7 mouse cellular contexts compared by ENCODE assay signal in the genomic region with DNA sequence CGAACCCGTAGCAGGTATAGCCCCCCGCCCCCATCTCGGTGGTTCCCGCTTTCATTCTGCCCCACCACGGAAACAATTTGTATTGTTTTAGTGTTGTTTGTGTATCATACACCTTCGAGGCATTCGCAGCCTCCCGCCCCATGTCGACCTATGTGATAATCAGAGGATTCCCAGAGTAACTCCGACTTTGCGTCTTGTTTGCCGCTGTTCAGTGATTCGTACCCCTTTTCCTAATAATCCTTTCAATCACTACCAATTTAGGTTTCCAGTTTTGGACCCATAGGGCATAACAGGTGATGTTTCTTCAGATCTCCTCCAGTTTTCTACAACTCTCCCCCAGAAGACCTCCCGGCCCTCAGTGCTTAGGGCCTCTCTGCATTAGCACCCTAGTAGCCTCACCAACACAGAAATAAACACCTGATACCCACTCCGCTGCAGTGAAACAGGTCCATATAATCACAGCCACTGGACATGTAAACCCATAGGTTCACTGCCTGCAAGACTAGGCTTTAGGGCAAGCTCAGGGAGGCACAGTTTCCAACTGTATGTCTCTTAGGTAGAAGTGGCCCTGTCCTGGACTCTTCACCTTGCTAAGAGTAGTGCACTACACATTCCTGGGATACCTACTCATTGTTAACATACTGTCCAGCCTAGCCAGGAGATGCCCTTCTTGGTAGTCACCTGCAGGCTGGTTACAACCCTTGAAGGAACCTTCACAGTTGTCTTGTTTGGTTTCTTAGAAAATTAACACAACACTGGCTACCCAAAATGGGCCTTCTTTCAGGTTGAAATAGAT. TPM values are rescaled to one million over a fixed set of nuclear protein-coding genes. Genes with fewer than 3 reads are reported as not detected.
A peak's percentile ranks its signal among the peaks of the same experiment; 100 is the strongest.
DNase-seq lines count a peak whose midpoint lies in the region; ATAC-seq and TF ChIP-seq lines count a peak whose summit lies in the region.

No protein-coding gene starts in this region.

- H3K4me2 ChIP-seq in limb, embryonic 15.5 days: peak overlapping the region; percentile 60

- WGBS in forebrain, embryonic 10.5 days: 9% methylated on average over 16 of the region's 16 CpGs
- 7% methylated on average over 16 of the region's 16 CpGs for WGBS in limb, embryonic 15.5 days
- 5% methylated on average over 16 of the region's 16 CpGs for WGBS in olfactory bulb, adult 2 months

- DNase-seq in testis, postnatal 10 days (ENCODE audit: low spot score): no peak
- DNase-seq in forebrain, embryonic 10.5 days (ENCODE audit: extremely low spot score, low spot score): no peak
- DNase-seq in cerebellum, postnatal 4 days (ENCODE audit: low spot score in 2 of 2): no peak
- DNase-seq in layer of hippocampus, adult 18-20 months (ENCODE audit: low spot score in 2 of 2): no peak

- no peaks in the 10 kb centered on the region for H3K9me3 ChIP-seq in forebrain, embryonic 10.5 days
- no peaks in the 10 kb centered on the region for H3K9me3 ChIP-seq in limb, embryonic 15.5 days

- peak overlapping the region; percentile 88 for H3K4me3 ChIP-seq in testis, adult 2 months (ENCODE audit: control insufficient read depth, low read depth, low read length)
- peak overlapping the region; percentile 88 for H3K4me3 ChIP-seq in forebrain, embryonic 10.5 days
- peak overlapping the region; percentile 72 for H3K4me3 ChIP-seq in limb, embryonic 15.5 days
- H3K4me3 ChIP-seq in olfactory bulb, adult 2 months (ENCODE audit: insufficient read depth, low read depth, low read length): peak overlapping the region; percentile 76

- no peaks in the 10 kb centered on the region for H3K27me3 ChIP-seq in testis, adult 2 months (ENCODE audit: control insufficient read depth, insufficient read depth, low read length)
- no peaks in the 10 kb centered on the region for H3K27me3 ChIP-seq in forebrain, embryonic 10.5 days (ENCODE audit: poor library complexity, severe bottlenecking)
- no peaks in the 10 kb centered on the region for H3K27me3 ChIP-seq in limb, embryonic 15.5 days

- no peaks in the 10 kb centered on the region for H3K36me3 ChIP-seq in testis, adult 2 months (ENCODE audit: control insufficient read depth, insufficient read depth, low read length)
- peaks cover 11% of the 10 kb centered on the region for H3K36me3 ChIP-seq in forebrain, embryonic 10.5 days (replicated peaks)
- no peaks in the 10 kb centered on the region for H3K36me3 ChIP-seq in limb, embryonic 15.5 days

- H3K27ac ChIP-seq in testis, adult 2 months (ENCODE audit: control insufficient read depth, insufficient read depth, low read depth, low read length): no peak overlapping the region; the same call in 1 of the 2 replicates
- H3K27ac ChIP-seq in forebrain, embryonic 10.5 days: peak overlapping the region; percentile 93
- 0 out of 2 replicates have a peak overlapping the region, but pooled peaks have one; percentile 17 for H3K27ac ChIP-seq in limb, embryonic 15.5 days
- no peak overlapping the region for H3K27ac ChIP-seq in olfactory bulb, adult 2 months (ENCODE audit: insufficient read depth, low read depth, low read length)

- H3K4me1 ChIP-seq in testis, adult 2 months (ENCODE audit: control insufficient read depth, insufficient read depth, low read length): no peaks in the 10 kb centered on the region; the same call in 1 of the 2 replicates
- peaks cover 17% of the 10 kb centered on the region for H3K4me1 ChIP-seq in forebrain, embryonic 10.5 days
- peaks cover 6% of the 10 kb centered on the region for H3K4me1 ChIP-seq in limb, embryonic 15.5 days
- no peaks in the 10 kb centered on the region for H3K4me1 ChIP-seq in olfactory bulb, adult 2 months (ENCODE audit: control insufficient read depth, insufficient read depth, low read length)

- TF ChIP-seq POLR2A in testis, adult 2 months (IDR thresholded peaks at IDR 0.05; ENCODE audit: control insufficient read depth, low read depth, low read length): no peak
- no peak for TF ChIP-seq POLR2A in olfactory bulb, adult 2 months (IDR thresholded peaks at IDR 0.05; ENCODE audit: insufficient read depth, low read depth, low read length)

- TF ChIP-seq CTCF in testis, adult 2 months (IDR thresholded peaks at IDR 0.05; ENCODE audit: control insufficient read depth, insufficient read depth, insufficient replicate concordance, low read depth, low read length): no peak
- no peak for TF ChIP-seq CTCF in olfactory bulb, adult 2 months (IDR thresholded peaks at IDR 0.05; ENCODE audit: insufficient read depth, low read depth, low read length)

- H3K9ac ChIP-seq in limb, embryonic 15.5 days: peak overlapping the region; percentile 65

- ATAC-seq in limb, embryonic 15.5 days (ENCODE audit: insufficient number of reproducible peaks, low FRiP score, low TSS enrichment, low read depth): no peak

RNA-seq across cellular contexts. Expression of gene Pigg, which starts 0.9 kb away (rescaled TPM):
- polyA plus RNA-seq in testis, adult 2 months (2012; rRNA removed): 8.0 and 8.9 TPM in 2 replicates
- polyA plus RNA-seq in forebrain, embryonic 10.5 days (2016; fragmentation: Nextera tagmentation; extraction: Ambion mirVana): 7.9 and 8.9 TPM in 2 replicates
- polyA plus RNA-seq in limb, embryonic 15.5 days (2015; fragmentation: Nextera tagmentation; extraction: Ambion mirVana): 6.7 and 7.0 TPM in 2 replicates
- polyA plus RNA-seq in olfactory bulb, adult 2 months (2012; ENCODE audit: insufficient read depth, insufficient read length, low replicate concordance, missing spikeins): not detected in 2 replicates
- total RNA-seq in layer of hippocampus, adult 18-20 months (2021): 10 to 100 TPM; 11.3 to 12.2 TPM

RNA-seq across cellular contexts. Expression of gene Dr1, which starts 44.6 kb away (rescaled TPM):
- polyA plus RNA-seq in testis, adult 2 months (2012; rRNA removed): 41.7 and 42.3 TPM in 2 replicates
- 51.2 and 51.5 TPM in 2 replicates for polyA plus RNA-seq in forebrain, embryonic 10.5 days (2016; fragmentation: Nextera tagmentation; extraction: Ambion mirVana)
- polyA plus RNA-seq in limb, embryonic 15.5 days (2015; fragmentation: Nextera tagmentation; extraction: Ambion mirVana): 45.1 and 47.4 TPM in 2 replicates
- not detected in 2 replicates for polyA plus RNA-seq in olfactory bulb, adult 2 months (2012; ENCODE audit: insufficient read depth, insufficient read length, low replicate concordance, missing spikeins)
- total RNA-seq in layer of hippocampus, adult 18-20 months (2021): 10 to 100 TPM; 45.5 to 46.0 TPM

RNA-seq across cellular contexts. Expression of gene Gm42517, which starts 54.5 kb away (rescaled TPM):
- polyA plus RNA-seq in testis, adult 2 months (2012; rRNA removed): 0.53 and 0.78 TPM in 2 replicates
- polyA plus RNA-seq in forebrain, embryonic 10.5 days (2016; fragmentation: Nextera tagmentation; extraction: Ambion mirVana): not detected in 2 replicates
- polyA plus RNA-seq in limb, embryonic 15.5 days (2015; fragmentation: Nextera tagmentation; extraction: Ambion mirVana): 0.15 TPM in 2 replicates
- not detected in 2 replicates for polyA plus RNA-seq in olfactory bulb, adult 2 months (2012; ENCODE audit: insufficient read depth, insufficient read length, low replicate concordance, missing spikeins)
- 10 to 100 TPM; 58.0 to 58.9 TPM for total RNA-seq in layer of hippocampus, adult 18-20 months (2021)

Comparison
In these comparisons a context has a peak if more than half of its experiments do, and no peak if none do; other contexts are left out.
1. H3K27ac ChIP-seq: peak in forebrain, embryonic 10.5 days (single experiment) and limb, embryonic 15.5 days (single experiment); none in testis, adult 2 months (single experiment) and olfactory bulb, adult 2 months (single experiment).
2. Peak in every context shown above with its lines, with median percentiles within 50 percentile points of each other: H3K4me3 ChIP-seq.